Mouse (Mus musculus): ENCODE measurements around the gene Tcf3. TPM values are rescaled to one million over a fixed set of nuclear protein-coding genes. Genes with fewer than 3 reads are reported as not detected.

Gene Tcf3
- total and polyA plus RNA-seq, 3 experiments, result 146 to 223 (median 207) TPM

DNA sequence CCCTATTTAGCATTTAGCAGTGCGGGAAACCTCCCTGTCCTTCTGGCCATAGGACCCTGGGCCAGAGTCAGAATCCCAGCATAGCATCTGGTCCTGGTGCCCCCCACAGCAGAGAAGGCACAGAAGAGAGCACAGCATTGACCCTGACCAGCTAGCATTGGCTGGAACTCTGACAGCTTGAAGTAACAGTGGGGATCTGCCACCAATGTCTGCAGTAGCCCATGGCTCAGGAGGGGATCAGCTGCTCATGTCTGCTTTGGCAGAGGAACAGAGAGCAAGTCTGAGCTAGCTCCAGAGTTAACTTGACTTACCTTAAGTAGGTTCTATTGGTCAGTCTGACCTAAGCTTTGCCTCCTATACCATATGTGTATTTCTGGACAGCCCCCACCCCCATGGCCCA is 15.6 kb downstream of the Tcf3 start:
- TF ChIP-seq GABPA (IDR thresholded peaks at IDR 0.05; ENCODE audit: insufficient replicate concordance, low read depth, low read length) (no peak), IRF4 (IDR thresholded peaks at IDR 0.05; ENCODE audit: low read depth, low read length) (no peak), NELFE (IDR thresholded peaks at IDR 0.05; ENCODE audit: low read depth, low read length) (no peak), ELF1 (IDR thresholded peaks at IDR 0.05; ENCODE audit: low read depth, low read length) (no peak), ZC3H11A (IDR thresholded peaks at IDR 0.05; ENCODE audit: low read depth, low read length) (no peak), ETS1 (conservative IDR thresholded peaks at IDR 0.05; ENCODE audit: low read depth, low read length) (no peak), POLR2A (IDR thresholded peaks at IDR 0.05; ENCODE audit: low read depth, low read length) (no peak), UBTF (IDR thresholded peaks at IDR 0.05; ENCODE audit: low read depth, low read length) (no peak), SIN3A (IDR thresholded peaks at IDR 0.05; ENCODE audit: low read length) (no peak)
- no peak overlapping the region for H3K4me2 ChIP-seq (ENCODE audit: insufficient read depth, low read depth, poor library complexity, severe bottlenecking)
- no peak overlapping the region for H3K4me3 ChIP-seq (replicated peaks in 1 of 3; ENCODE audit: low read depth in 2 of 3, low read length in 2 of 3, poor library complexity in 1 of 3)
- in situ Hi-C loops (cut with MboI; ENCODE audit: low pct_ligation_motif_present, low pct_unique_long_range_greater_than_20kb, low sequenced_read_pairs) (no loop called here), dilution Hi-C loops (cut with MboI; ENCODE audit: extremely low pct_ligation_motif_present, extremely low pct_unique_long_range_greater_than_20kb, low sequenced_read_pairs) (no loop called here)
- peaks cover 0 to 4% of the 10 kb centered on the region in 2 experiments; a peak in 2 of 4 replicates for H3K4me1 ChIP-seq (ENCODE audit: control insufficient read depth in 1 of 2, insufficient read depth in 2 of 2)
- no peak for DNase-seq (ENCODE audit: extremely low read depth)
- H3K27ac ChIP-seq (ENCODE audit: insufficient read depth, low read depth), result no peak overlapping the region
- no peaks in the 10 kb centered on the region for H3K9me3 ChIP-seq (replicated peaks; ENCODE audit: low read length)
- H3K79me2 ChIP-seq (replicated peaks; ENCODE audit: control insufficient read depth, extremely low read depth, insufficient read depth, poor library complexity, severe bottlenecking), result peaks cover 6% of the 10 kb centered on the region; the same call in 1 of the 2 replicates
- no peak overlapping the region for H3K9ac ChIP-seq (ENCODE audit: insufficient read depth, low read depth)
- H3K36me3 ChIP-seq (replicated peaks in 1 of 2; ENCODE audit: control insufficient read depth in 1 of 2, insufficient read depth in 1 of 2, low read length in 1 of 2), result peaks cover 95 to 100% of the 10 kb centered on the region in 2 experiments
- no peaks in the 10 kb centered on the region for H3K27me3 ChIP-seq (replicated peaks)

DNA sequence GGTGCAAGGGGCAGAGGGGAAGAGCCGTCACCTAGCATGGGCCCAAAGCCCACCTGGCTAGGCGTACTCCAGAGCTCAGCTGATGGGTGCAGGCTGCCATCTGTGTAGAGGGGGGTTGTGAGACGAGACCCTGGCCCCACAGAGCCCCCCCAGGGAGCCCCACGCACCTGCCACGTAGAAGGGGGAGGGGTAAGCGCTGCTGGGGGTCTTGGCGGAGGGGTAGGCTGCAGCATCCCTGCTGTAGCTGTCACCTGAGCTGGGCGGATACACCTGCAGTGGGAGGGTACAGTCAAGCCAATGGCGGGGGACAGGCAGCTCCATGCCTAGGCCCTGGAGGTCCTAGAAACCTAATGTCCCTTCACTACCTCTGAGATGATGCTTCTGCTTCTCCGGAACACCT is 16.1 kb downstream of the Tcf3 start:
- Histone ChIP-seq H3K36me3 (replicated peaks in 1 of 2; ENCODE audit: control insufficient read depth in 1 of 2, insufficient read depth in 1 of 2, low read length in 1 of 2) (peaks cover 99 to 100% of the 10 kb centered on the region in 2 experiments), H3K4me1 (ENCODE audit: control insufficient read depth in 1 of 2, insufficient read depth in 2 of 2) (peaks cover 2% of the 10 kb centered on the region in 2 experiments; a peak in 1 of 4 replicates), H3K9ac (ENCODE audit: insufficient read depth, low read depth) (no peak overlapping the region), H3K27ac (ENCODE audit: insufficient read depth, low read depth) (no peak overlapping the region), H3K4me3 (replicated peaks in 1 of 3; ENCODE audit: low read depth in 2 of 3, low read length in 2 of 3, poor library complexity in 1 of 3) (no peak overlapping the region), H3K9me3 (replicated peaks; ENCODE audit: low read length) (no peaks in the 10 kb centered on the region), H3K27me3 (replicated peaks) (no peaks in the 10 kb centered on the region), H3K4me2 (ENCODE audit: insufficient read depth, low read depth, poor library complexity, severe bottlenecking) (no peak overlapping the region), H3K79me2 (replicated peaks; ENCODE audit: control insufficient read depth, extremely low read depth, insufficient read depth, poor library complexity, severe bottlenecking) (peaks cover 4% of the 10 kb centered on the region; the same call in 1 of the 2 replicates)
- TF ChIP-seq RAD21 (IDR thresholded peaks at IDR 0.05; ENCODE audit: low read depth, low read length), result no peak
- no peak for TF ChIP-seq KAT2A (IDR thresholded peaks at IDR 0.05; ENCODE audit: insufficient replicate concordance, low read length)
- no peak for TF ChIP-seq BHLHE40 (IDR thresholded peaks at IDR 0.05; ENCODE audit: low read depth, low read length)
- no peak for TF ChIP-seq NELFE (IDR thresholded peaks at IDR 0.05; ENCODE audit: low read depth, low read length)
- TF ChIP-seq JUN (IDR thresholded peaks at IDR 0.05; ENCODE audit: insufficient read depth, low read depth, low read length), result no peak
- TF ChIP-seq POLR2AphosphoS2 (IDR thresholded peaks at IDR 0.05; ENCODE audit: low read depth, low read length), result no peak
- no peak for TF ChIP-seq MEF2A (IDR thresholded peaks at IDR 0.05; ENCODE audit: borderline replicate concordance, low read depth, low read length)
- no peak for TF ChIP-seq ZNF384 (IDR thresholded peaks at IDR 0.05; ENCODE audit: low read depth, low read length)
- TF ChIP-seq ETS1 (conservative IDR thresholded peaks at IDR 0.05; ENCODE audit: low read depth, low read length), result no peak
- TF ChIP-seq GABPA (IDR thresholded peaks at IDR 0.05; ENCODE audit: insufficient replicate concordance, low read depth, low read length), result no peak
- no peak for TF ChIP-seq JUND (conservative IDR thresholded peaks at IDR 0.05; ENCODE audit: low read depth, low read length)
- no peak for TF ChIP-seq RCOR1 (conservative IDR thresholded peaks at IDR 0.05; ENCODE audit: low read depth, low read length)
- no peak for TF ChIP-seq UBTF (IDR thresholded peaks at IDR 0.05; ENCODE audit: low read depth, low read length)
- TF ChIP-seq POLR2A (IDR thresholded peaks at IDR 0.05; ENCODE audit: low read depth, low read length), result no peak
- DNase-seq (ENCODE audit: extremely low read depth), result no peak
- in situ Hi-C loops (cut with MboI; ENCODE audit: low pct_ligation_motif_present, low pct_unique_long_range_greater_than_20kb, low sequenced_read_pairs), result no loop called here
- dilution Hi-C loops (cut with MboI; ENCODE audit: extremely low pct_ligation_motif_present, extremely low pct_unique_long_range_greater_than_20kb, low sequenced_read_pairs), result no loop called here

Data from CH12.LX (cell line).